Mouse (Mus musculus) adrenal gland, postnatal 36 days (tissue): ENCODE results near the gene Fbp2. TPM values are rescaled to one million over a fixed set of nuclear protein-coding genes. Genes with fewer than 3 reads are reported as not detected.
A peak's percentile ranks its signal among the peaks of the same experiment; 100 is the strongest.

Experiments used
- DNase-seq, 2 experiments: peaks; one replicate each; pipeline ENCODE4 v3.0.0; 2021; ENCODE audit warnings: mixed read lengths in 1 of 2
- long read RNA-seq, 2 experiments: library from polyadenylated mRNA; stranded (forward); transcript quantifications; one replicate each; pipeline ENCODE4 v2.0.0; 2021; ENCODE audit warnings: borderline sequencing depth in 2 of 2
- total RNA-seq, 2 experiments: library from RNA; stranded (reverse); gene quantifications; 2 replicates each; pipeline ENCODE4 v1.2.3; 2021

Gene Fbp2
- 1 to 10 TPM; 1.2 to 6.5 TPM for total RNA-seq
- long read RNA-seq, experiment 1, transcript Fbp2-201 (7 exons, 1,354 nt), result major isoform, 5 of 5 reads
- long read RNA-seq, experiment 1, partial matches to known transcripts, result 0 of 5 reads
- long read RNA-seq, experiment 1, other reads (novel, unspliced or antisense), result 0 of 5 reads
- long read RNA-seq, experiment 2, partial matches to known transcripts, result 0 of 4 reads
- long read RNA-seq, experiment 2, other reads (novel, unspliced or antisense), result 2 of 4 reads

GRCm38 (mm10) chr13:62857941-62858915 is at the start of gene Fbp2:
Gene Fbp2, minus strand, starts transcription at chr13:62858422.
- DNase-seq, result no peak

- no peak for DNase-seq
These were observed 49.4 kb upstream of the Fbp2 start for GRCm38 (mm10) chr13:62907527-62908162.

- DNase-seq, result no peak
These were observed 42.9 kb upstream of the Fbp2 start for GRCm38 (mm10) chr13:62901139-62901538.

GRCm38 (mm10) chr13:62897927-62898646 is 39.9 kb upstream of the Fbp2 start:
- DNase-seq, result no peak

GRCm38 (mm10) chr13:62893044-62893842 is 35.0 kb upstream of the Fbp2 start:
- no peak for DNase-seq

GRCm38 (mm10) chr13:62889311-62889710 is 31.1 kb upstream of the Fbp2 start:
- DNase-seq, result no peak

GRCm38 (mm10) chr13:62887712-62888441 is 29.7 kb upstream of the Fbp2 start, which contains the start of gene Fbp1:
Gene Fbp1, minus strand, starts transcription at chr13:62888282.
- DNase-seq, result no peak

GRCm38 (mm10) chr13:62884536-62884935 is 26.3 kb upstream of the Fbp2 start:
- DNase-seq, result no peak

GRCm38 (mm10) chr13:62883925-62884324 is 25.7 kb upstream of the Fbp2 start:
- DNase-seq, result no peak

GRCm38 (mm10) chr13:62883436-62883835 is 25.2 kb upstream of the Fbp2 start:
- DNase-seq, result no peak

- no peak for DNase-seq
These were observed 24.6 kb upstream of the Fbp2 start for GRCm38 (mm10) chr13:62882856-62883255.

GRCm38 (mm10) chr13:62881336-62881735 is 23.1 kb upstream of the Fbp2 start:
- DNase-seq, result peak in 1 of 2 experiments; percentile 25

- peak in 1 of 2 experiments; percentile 18 for DNase-seq
These were observed 21.8 kb upstream of the Fbp2 start for GRCm38 (mm10) chr13:62879831-62880615.

GRCm38 (mm10) chr13:62879411-62879810 is 21.2 kb upstream of the Fbp2 start:
- no peak for DNase-seq

GRCm38 (mm10) chr13:62877247-62877646 is 19.0 kb upstream of the Fbp2 start:
- DNase-seq, result no peak

- DNase-seq, result no peak
These were observed 17.9 kb upstream of the Fbp2 start for GRCm38 (mm10) chr13:62876111-62876510.

GRCm38 (mm10) chr13:62872252-62872651 is 14.0 kb upstream of the Fbp2 start:
- no peak for DNase-seq

- DNase-seq, result no peak
These were observed 12.4 kb upstream of the Fbp2 start for GRCm38 (mm10) chr13:62870605-62871004.

- no peak for DNase-seq
These were observed 8.6 kb upstream of the Fbp2 start for GRCm38 (mm10) chr13:62866817-62867216.
